Mouse (Mus musculus) heart, embryonic 13.5 days (tissue): ENCODE results near the gene Stx11. TPM values are rescaled to one million over a fixed set of nuclear protein-coding genes. Genes with fewer than 3 reads are reported as not detected.
"Not testable (repeated sequence)": the region's sequence is repeated elsewhere in the genome, so short reads cannot be mapped to it uniquely, and the experiment has no call there.

Source experiments
- ATAC-seq: fragments of 200-750 bp; cut with Nextera tagmentation; 2 replicates; pipeline ENCODE4 v1.8.0; 2017; ENCODE audit warnings: moderate TSS enrichment; ENCODE audit not compliant: insufficient number of reproducible peaks, low FRiP score, low TSS enrichment; ENCODE audit errors: extremely low read depth
- H3K27ac ChIP-seq: fragments of 300-500 bp; sonication (generic); replicated peaks from 2 replicates; pipeline ENCODE4 v1.5.1; 2015; ENCODE audit warnings: moderate library complexity, mild to moderate bottlenecking, inconsistent platforms
- H3K27me3 ChIP-seq: fragments of 300-500 bp; sonication (generic); replicated peaks from 2 replicates; pipeline ENCODE4 v1.6.1; 2015; ENCODE audit warnings: mild to moderate bottlenecking, inconsistent platforms
- H3K36me3 ChIP-seq: fragments of 300-500 bp; sonication (generic); 2 replicates; pipeline ENCODE4 v1.6.1; 2015; ENCODE audit warnings: mild to moderate bottlenecking, inconsistent platforms
- H3K4me1 ChIP-seq: fragments of 300-500 bp; sonication (generic); 2 replicates; pipeline ENCODE4 v1.6.1; 2015; ENCODE audit warnings: inconsistent platforms
- H3K4me2 ChIP-seq: fragments of 300-500 bp; sonication (generic); 2 replicates; pipeline ENCODE4 v1.6.1; 2015; ENCODE audit warnings: inconsistent platforms, mild to moderate bottlenecking, moderate library complexity
- H3K4me3 ChIP-seq: fragments of 300-500 bp; sonication (generic); 2 replicates; pipeline ENCODE4 v1.5.1; 2015; ENCODE audit warnings: moderate library complexity, mild to moderate bottlenecking, inconsistent platforms
- H3K9ac ChIP-seq: fragments of 300-500 bp; sonication (generic); 2 replicates; pipeline ENCODE4 v1.6.1; 2015; ENCODE audit warnings: inconsistent platforms, mild to moderate bottlenecking, moderate library complexity
- H3K9me3 ChIP-seq: fragments of 300-500 bp; sonication (generic); 2 replicates; pipeline ENCODE4 v1.6.1; 2016; ENCODE audit warnings: inconsistent platforms
- WGBS: fragments of 180-500 bp; shearing (Covaris S2); methylation state at CpG from one replicate; pipeline ENCODE4 v1.1.7; 2015; ENCODE audit warnings: mixed read lengths; 5-methylcytosine and 5-hydroxymethylcytosine counted together
- polyA plus RNA-seq: library from polyadenylated mRNA; unstranded; fragments of >200 nt; fragmentation: Nextera tagmentation; extraction: Ambion mirVana; gene quantifications from 2 replicates; pipeline ENCODE4 v1.2.1, GENCODE M21; 2015

The Stx11 gene
- polyA plus RNA-seq, 1 experiment from 2014 or later, result 2.9 TPM

GRCm38 (mm10) chr10:12955831-12956230 is 8.3 kb downstream of the Stx11 start:
- no peaks in the 10 kb centered on the region for H3K9me3 ChIP-seq
- 41% methylated on average over 1 of the region's 1 CpGs for WGBS
- H3K27ac ChIP-seq, result no peak overlapping the region
- H3K4me3 ChIP-seq, result no peak overlapping the region
- no peaks in the 10 kb centered on the region for H3K4me1 ChIP-seq
- H3K4me2 ChIP-seq, result no peak overlapping the region
- ATAC-seq, result no peak
- H3K9ac ChIP-seq, result no peak overlapping the region
- H3K36me3 ChIP-seq, result no peaks in the 10 kb centered on the region
- H3K27me3 ChIP-seq, result no peaks in the 10 kb centered on the region

GRCm38 (mm10) chr10:12951358-12951757 is 12.7 kb downstream of the Stx11 start:
- H3K27ac ChIP-seq, H3K36me3 ChIP-seq, H3K9ac ChIP-seq, H3K27me3 ChIP-seq, H3K4me3 ChIP-seq, H3K4me1 ChIP-seq, H3K9me3 ChIP-seq, ATAC-seq, H3K4me2 ChIP-seq: not testable (repeated sequence)
- WGBS, result 47% methylated on average over 4 of the region's 4 CpGs

- Histone ChIP-seq H3K4me1 (no peaks in the 10 kb centered on the region), H3K4me2 (no peak overlapping the region), H3K4me3 (no peak overlapping the region), H3K9ac (no peak overlapping the region), H3K27me3 (no peaks in the 10 kb centered on the region; the same call in 1 of the 2 replicates), H3K36me3 (no peaks in the 10 kb centered on the region), H3K9me3 (no peaks in the 10 kb centered on the region), H3K27ac (no peak overlapping the region)
- no peak for ATAC-seq
- WGBS, result 60% methylated on average over 7 of the region's 7 CpGs
Observed at GRCm38 (mm10) chr10:12949299-12949698, 14.8 kb downstream of the Stx11 start.

GRCm38 (mm10) chr10:12947606-12948005 is 16.5 kb downstream of the Stx11 start:
- Histone ChIP-seq H3K4me2 (no peak overlapping the region), H3K36me3 (no peaks in the 10 kb centered on the region), H3K27me3 (peaks cover 14% of the 10 kb centered on the region), H3K9ac (no peak overlapping the region), H3K4me1 (no peaks in the 10 kb centered on the region), H3K4me3 (no peak overlapping the region), H3K9me3 (no peaks in the 10 kb centered on the region), H3K27ac (no peak overlapping the region)
- WGBS, result 80% methylated on average over 3 of the region's 3 CpGs
- no peak for ATAC-seq

GRCm38 (mm10) chr10:12941018-12941761 is 22.9 kb downstream of the Stx11 start:
- peak; percentile 46; the same call in 1 of the 2 replicates for ATAC-seq

GRCm38 (mm10) chr10:12938763-12939162 is 25.3 kb downstream of the Stx11 start:
- Histone ChIP-seq H3K4me1 (peaks cover 4% of the 10 kb centered on the region; the same call in 1 of the 2 replicates), H3K9me3 (no peaks in the 10 kb centered on the region), H3K27me3 (peaks cover 44% of the 10 kb centered on the region), H3K9ac (no peak overlapping the region), H3K4me3 (no peak overlapping the region), H3K27ac (no peak overlapping the region), H3K4me2 (no peak overlapping the region), H3K36me3 (no peaks in the 10 kb centered on the region)
- 66% methylated on average over 2 of the region's 2 CpGs for WGBS
- ATAC-seq, result no peak

More at GRCm38 (mm10) chr10:12941018-12941761, 22.9 kb downstream of the Stx11 start:
- Histone ChIP-seq H3K36me3 (no peaks in the 10 kb centered on the region), H3K4me3 (peak overlapping the region; percentile 50), H3K27me3 (peaks cover 48% of the 10 kb centered on the region), H3K27ac (no peak overlapping the region), H3K9me3 (no peaks in the 10 kb centered on the region), H3K4me2 (peak overlapping the region; percentile 73), H3K4me1 (peaks cover 4% of the 10 kb centered on the region; the same call in 1 of the 2 replicates), H3K9ac (peak overlapping the region; percentile 74)
- 11% methylated on average over 63 of the region's 63 CpGs for WGBS

- Histone ChIP-seq H3K36me3 (no peaks in the 10 kb centered on the region), H3K4me3 (no peak overlapping the region), H3K4me2 (no peak overlapping the region), H3K9ac (no peak overlapping the region), H3K27me3 (peaks cover 18% of the 10 kb centered on the region), H3K9me3 (no peaks in the 10 kb centered on the region), H3K27ac (no peak overlapping the region), H3K4me1 (peaks cover 17% of the 10 kb centered on the region)
- ATAC-seq, result no peak
- 79% methylated on average over 7 of the region's 7 CpGs for WGBS
Observed at GRCm38 (mm10) chr10:12936079-12936478, 28.0 kb downstream of the Stx11 start.

GRCm38 (mm10) chr10:12935575-12935974 is 28.5 kb downstream of the Stx11 start:
- H3K36me3 ChIP-seq, result no peaks in the 10 kb centered on the region
- H3K27me3 ChIP-seq, result peaks cover 13% of the 10 kb centered on the region
- H3K27ac ChIP-seq, result no peak overlapping the region
- H3K4me3 ChIP-seq, result no peak overlapping the region
- no peaks in the 10 kb centered on the region for H3K9me3 ChIP-seq
- ATAC-seq, result no peak
- H3K4me2 ChIP-seq, result no peak overlapping the region
- H3K4me1 ChIP-seq, result peaks cover 18% of the 10 kb centered on the region; the same call in 1 of the 2 replicates
- 70% methylated on average over 5 of the region's 5 CpGs for WGBS
- H3K9ac ChIP-seq, result no peak overlapping the region

- no peak overlapping the region for H3K9ac ChIP-seq
- H3K27ac ChIP-seq, result no peak overlapping the region
- H3K27me3 ChIP-seq, result no peaks in the 10 kb centered on the region
- no peak overlapping the region for H3K4me3 ChIP-seq
- no peak for ATAC-seq
- H3K4me1 ChIP-seq, result peaks cover 18% of the 10 kb centered on the region; the same call in 1 of the 2 replicates
- no peaks in the 10 kb centered on the region for H3K9me3 ChIP-seq
- H3K4me2 ChIP-seq, result no peak overlapping the region
- WGBS, result 55% methylated on average over 10 of the region's 10 CpGs
- H3K36me3 ChIP-seq, result no peaks in the 10 kb centered on the region
Observed at GRCm38 (mm10) chr10:12931492-12932400, 32.4 kb downstream of the Stx11 start.

GRCm38 (mm10) chr10:12930351-12930905 is 33.7 kb downstream of the Stx11 start:
- Histone ChIP-seq H3K4me1 (peaks cover 18% of the 10 kb centered on the region; the same call in 1 of the 2 replicates), H3K9me3 (no peaks in the 10 kb centered on the region), H3K4me2 (no peak overlapping the region), H3K27me3 (no peaks in the 10 kb centered on the region), H3K36me3 (no peaks in the 10 kb centered on the region), H3K4me3 (no peak overlapping the region), H3K27ac (no peak overlapping the region), H3K9ac (no peak overlapping the region)
- WGBS, result 53% methylated on average over 6 of the region's 6 CpGs
- no peak for ATAC-seq

- Histone ChIP-seq H3K9ac (no peak overlapping the region), H3K27ac (no peak overlapping the region), H3K4me2 (no peak overlapping the region), H3K9me3 (no peaks in the 10 kb centered on the region), H3K4me3 (no peak overlapping the region), H3K4me1 (peaks cover 18% of the 10 kb centered on the region; the same call in 1 of the 2 replicates), H3K27me3 (no peaks in the 10 kb centered on the region), H3K36me3 (no peaks in the 10 kb centered on the region)
- no peak for ATAC-seq
- WGBS, result 70% methylated on average over 6 of the region's 6 CpGs
Observed at GRCm38 (mm10) chr10:12929857-12930174, 34.3 kb downstream of the Stx11 start.
